Mouse (Mus musculus): ENCODE data around the gene Tmem208.

The Tmem208 gene

DNA sequence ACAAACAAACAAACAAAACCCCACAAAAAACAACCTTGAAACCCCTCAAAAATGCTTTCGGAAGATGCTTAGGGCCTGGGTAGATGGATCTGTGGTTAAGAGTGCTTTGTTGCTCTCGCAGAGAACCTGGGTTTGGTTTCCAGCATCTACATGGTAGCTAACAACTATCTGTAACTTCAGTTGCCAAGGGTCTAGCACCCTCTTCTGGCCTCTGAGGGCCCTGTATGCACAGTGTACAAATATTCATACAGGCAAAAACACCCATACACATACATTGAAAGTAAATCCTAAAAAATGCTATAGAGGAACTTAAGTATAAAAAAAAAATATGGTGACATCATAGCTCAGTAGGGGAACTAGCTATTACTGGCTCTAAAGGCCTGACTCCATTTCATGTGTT, 57.9 kb downstream of the Tmem208 start:
- no peaks in the 10 kb centered on the region for H3K36me3 ChIP-seq (ENCODE audit: insufficient read depth, low read length)
- no peaks in the 10 kb centered on the region for H3K9me3 ChIP-seq (ENCODE audit: low read length)
- TF ChIP-seq CTCF (conservative IDR thresholded peaks at IDR 0.05; ENCODE audit: low read length) (peak; percentile 27), POU5F1 (IDR thresholded peaks at IDR 0.05; ENCODE audit: borderline replicate concordance, low read length) (no peak), NANOG (IDR thresholded peaks at IDR 0.05; ENCODE audit: borderline replicate concordance, low read length) (no peak)

More for the DNA sequence above, 57.9 kb downstream of the Tmem208 start:
- Histone ChIP-seq H3K4me1 (replicated peaks; ENCODE audit: low read depth, low read length) (peaks cover 10% of the 10 kb centered on the region; the same call in 1 of the 2 replicates), H3K4me3 (replicated peaks; ENCODE audit: low read length) (no peak overlapping the region), H3K27me3 (ENCODE audit: insufficient read depth, low read length) (peaks cover 46% of the 10 kb centered on the region)
